Mouse (Mus musculus): ENCODE results near the gene Vmn1r73.

Gene Vmn1r73

GRCm38 (mm10) chr7:11729966-11730365 lies at the start of gene Vmn1r73:
Gene Vmn1r73 (plus strand): TSS chr7:11730266.
- DNase-seq (ENCODE audit: low spot score in 2 of 2): no peak
